Mouse (Mus musculus) hindbrain, embryonic 16.5 days (tissue): ENCODE measurements at regions not wholly inside any gene's neighbourhood (a gene's known extent, or its start where the extent isn't known, plus 50 kb on each side); places are given as distances from the start of the nearest gene placed in this dataset.

ENCODE experiments used
- ATAC-seq: fragments of 200-750 bp; cut with Nextera tagmentation; 2 replicates; pipeline ENCODE4 v1.8.0; 2017; ENCODE audit warnings: moderate TSS enrichment, moderate library complexity
- H3K27ac ChIP-seq: fragments of 300-500 bp; sonication (generic); 2 replicates; pipeline ENCODE4 v1.5.1; 2014; ENCODE audit warnings: low read depth, mild to moderate bottlenecking, control low read depth, low read length, moderate library complexity
- H3K27me3 ChIP-seq: fragments of 300-500 bp; sonication (generic); replicated peaks from 2 replicates; pipeline ENCODE4 v1.6.1; 2014; ENCODE audit warnings: low read length; ENCODE audit not compliant: control insufficient read depth, insufficient read depth
- H3K36me3 ChIP-seq: fragments of 300-500 bp; sonication (generic); 2 replicates; pipeline ENCODE4 v1.6.1; 2014; ENCODE audit warnings: mild to moderate bottlenecking, low read length, moderate library complexity, mixed read lengths; ENCODE audit not compliant: control insufficient read depth, insufficient read depth
- H3K4me1 ChIP-seq: fragments of 300-500 bp; sonication (generic); 2 replicates; pipeline ENCODE4 v1.6.1; 2014; ENCODE audit warnings: low read depth, low read length; ENCODE audit not compliant: control insufficient read depth, insufficient read depth
- H3K4me2 ChIP-seq: fragments of 300-500 bp; sonication (generic); 2 replicates; pipeline ENCODE4 v1.6.1; 2014; ENCODE audit warnings: mild to moderate bottlenecking, low read length, control low read depth, moderate library complexity
- H3K4me3 ChIP-seq: fragments of 300-500 bp; sonication (generic); 2 replicates; pipeline ENCODE4 v1.5.1; 2014; ENCODE audit warnings: mild to moderate bottlenecking, low read length, control low read depth, moderate library complexity
- H3K9ac ChIP-seq: fragments of 300-500 bp; sonication (generic); 2 replicates; pipeline ENCODE4 v1.6.1; 2014; ENCODE audit warnings: low read depth, mild to moderate bottlenecking, control low read depth, low read length, moderate library complexity
- H3K9me3 ChIP-seq: fragments of 300-500 bp; sonication (generic); 2 replicates; pipeline ENCODE4 v1.6.1; 2014; ENCODE audit warnings: mild to moderate bottlenecking, low read length, moderate library complexity; ENCODE audit not compliant: control insufficient read depth
- WGBS: fragments of 180-500 bp; shearing (Covaris S2); extraction: QIAGEN DNeasy Blood & Tissue Kit; methylation state at CpG from one replicate; pipeline ENCODE4 v1.1.7; 2014; 5-methylcytosine and 5-hydroxymethylcytosine counted together

GRCm38 (mm10) chr13:46014637-46015036 is 49.8 kb upstream of the Atxn1 start:
- H3K36me3 ChIP-seq = no peaks in the 10 kb centered on the region
- no peak overlapping the region for H3K4me2 ChIP-seq
- no peaks in the 10 kb centered on the region for H3K4me1 ChIP-seq
- H3K9me3 ChIP-seq = no peaks in the 10 kb centered on the region
- H3K27me3 ChIP-seq = no peaks in the 10 kb centered on the region
- H3K4me3 ChIP-seq = no peak overlapping the region
- H3K9ac ChIP-seq = no peak overlapping the region
- WGBS = 90% methylated on average over 2 of the region's 2 CpGs
- H3K27ac ChIP-seq = no peak overlapping the region
- ATAC-seq = no peak
